Mouse (Mus musculus): ENCODE measurements around the gene Mpv17l. TPM values are rescaled to one million over a fixed set of nuclear protein-coding genes. Genes with fewer than 3 reads are reported as not detected.

Gene Mpv17l
- 0.70 TPM for total RNA-seq (2023)

DNA sequence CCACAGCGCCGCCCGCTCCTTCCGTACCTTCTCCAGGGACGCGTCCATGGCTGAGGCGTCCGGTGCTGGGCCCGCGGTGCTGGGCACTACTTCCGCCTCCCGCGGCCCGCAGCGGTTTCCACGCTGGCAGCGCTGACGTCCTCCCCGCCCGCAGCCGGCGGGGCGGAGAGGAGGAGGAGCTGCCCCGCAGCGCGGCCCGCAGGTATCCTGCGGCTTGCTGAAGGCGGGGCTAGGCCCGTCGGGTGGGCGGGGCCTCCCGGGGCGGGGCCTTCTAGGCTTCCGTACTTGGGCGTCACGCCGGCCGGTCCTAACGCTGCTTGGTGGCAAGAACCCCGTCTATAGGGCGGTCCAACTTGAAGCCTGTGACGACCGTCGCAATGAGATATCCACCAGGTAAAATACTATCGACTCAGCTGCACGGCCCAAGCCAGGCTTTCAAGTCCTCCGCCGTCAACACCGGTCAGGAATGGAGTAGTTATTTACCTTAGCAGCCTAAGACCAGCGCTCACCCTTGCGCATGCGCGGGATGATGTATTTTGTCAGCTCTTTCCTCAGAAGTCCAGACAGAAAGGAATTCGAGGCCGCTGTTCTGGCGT lies at the start of gene Mpv17l, which contains the start of gene Pdxdc1:
Gene Mpv17l (plus strand): TSS at position 274 of the 596 bp plus-strand sequence.
Gene Pdxdc1 (minus strand): TSS at position 244 of the 596 bp plus-strand sequence.

DNA sequence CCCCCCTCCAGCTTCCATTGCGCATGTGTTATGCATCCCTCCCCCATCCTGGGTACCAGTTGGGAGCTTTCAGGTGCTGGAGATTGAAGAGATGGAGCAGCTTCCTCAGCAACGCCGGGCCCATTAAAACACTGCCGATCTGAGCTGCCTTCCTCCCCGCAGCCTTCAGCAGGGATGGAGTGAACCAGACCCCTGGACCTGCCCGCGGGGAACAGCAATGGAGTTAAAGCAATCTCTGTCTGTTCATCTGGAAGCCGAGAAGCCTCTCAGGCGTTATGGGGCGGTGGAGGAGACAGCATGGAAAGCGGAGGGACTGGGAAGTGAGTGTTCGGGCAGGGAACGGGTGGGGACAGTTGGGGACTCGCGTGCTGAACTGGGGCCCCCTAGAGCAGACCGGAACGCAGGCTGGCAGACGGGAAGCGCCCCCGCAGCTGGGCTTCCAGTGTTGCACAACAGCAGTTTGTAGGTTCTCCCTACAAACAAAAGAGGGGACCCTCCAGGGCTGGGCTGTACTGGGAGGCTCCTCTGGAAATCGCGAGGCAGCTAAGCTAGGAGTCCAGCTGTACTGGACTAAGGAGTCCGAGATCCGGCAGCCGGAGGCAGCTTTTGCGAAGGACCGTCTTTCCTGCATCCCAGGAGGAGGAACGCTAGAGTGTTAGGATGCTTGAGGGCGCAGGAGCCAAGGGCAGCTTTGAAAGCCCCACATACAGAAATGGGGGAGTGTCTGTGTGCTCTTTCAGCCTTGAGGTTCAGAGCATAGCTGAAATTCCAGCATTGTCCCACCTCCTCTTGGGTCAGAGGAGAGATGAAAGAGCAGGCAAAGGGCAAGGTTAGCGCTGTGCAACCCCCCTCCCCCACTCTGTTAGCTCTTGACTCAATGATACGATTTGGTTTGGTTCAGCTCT lies 83.9 kb downstream of the Mpv17l start, which contains the start of the genes 2900011O08Rik and Ifitm7:
Gene 2900011O08Rik (plus strand): TSS at position 31 of the 905 bp plus-strand sequence.
Gene Ifitm7 (minus strand): TSS at position 315 of the 905 bp plus-strand sequence.

Other genes with a start within 250 kb of the Mpv17l start
- 35.7 TPM for gene Parn, start 235.0 kb upstream of the Mpv17l start, total RNA-seq (2023)
- 74.7 TPM for gene Bfar, start 231.3 kb upstream of the Mpv17l start, total RNA-seq (2023)
- gene 3110001I22Rik, start 231.2 kb upstream of the Mpv17l start, total RNA-seq (2023) = 28.8 TPM
- gene Pla2g10, start 172.2 kb upstream of the Mpv17l start, total RNA-seq (2023) = not detected
- 34.4 TPM for gene Rrn3, start 122.5 kb upstream of the Mpv17l start, total RNA-seq (2023)
- gene Ntan1, start 84.3 kb upstream of the Mpv17l start, total RNA-seq (2023) = 72.1 TPM
- gene Pdxdc1, start within 50 bp of the Mpv17l start, total RNA-seq (2023) = 65.8 TPM
- not detected for gene 2900011O08Rik, start 83.4 kb downstream of the Mpv17l start, total RNA-seq (2023)
- not detected for gene Ifitm7, start 83.7 kb downstream of the Mpv17l start, total RNA-seq (2023)

All from CD8-positive naive resting alpha-beta T cell, adult 57 days (primary cell).